Mouse (Mus musculus): ENCODE results near the gene Cnnm1.
"Not testable (repeated sequence)": the region's sequence is repeated elsewhere in the genome, so short reads cannot be mapped to it uniquely, and the experiment has no call there.

Gene Cnnm1

DNA sequence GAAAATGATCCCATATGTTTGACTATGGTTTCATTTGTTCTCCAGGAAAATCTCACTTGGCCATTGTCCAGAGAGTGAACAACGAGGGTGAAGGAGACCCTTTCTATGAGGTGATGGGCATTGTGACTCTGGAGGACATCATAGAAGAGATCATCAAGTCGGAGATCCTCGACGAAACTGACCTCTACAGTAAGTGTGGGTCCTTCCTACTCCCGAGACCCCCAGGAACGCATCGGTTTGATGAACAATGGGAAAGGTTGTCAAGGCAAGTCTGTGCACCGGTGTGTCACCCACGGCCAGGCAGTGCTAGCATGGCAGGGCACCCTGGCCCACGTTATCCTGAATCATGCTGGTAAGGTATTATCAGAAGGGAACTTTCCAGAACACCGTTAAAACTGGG, 24.8 kb downstream of the Cnnm1 start:
- in situ Hi-C loops (cut with MboI, MseI), result no loop called here

DNA sequence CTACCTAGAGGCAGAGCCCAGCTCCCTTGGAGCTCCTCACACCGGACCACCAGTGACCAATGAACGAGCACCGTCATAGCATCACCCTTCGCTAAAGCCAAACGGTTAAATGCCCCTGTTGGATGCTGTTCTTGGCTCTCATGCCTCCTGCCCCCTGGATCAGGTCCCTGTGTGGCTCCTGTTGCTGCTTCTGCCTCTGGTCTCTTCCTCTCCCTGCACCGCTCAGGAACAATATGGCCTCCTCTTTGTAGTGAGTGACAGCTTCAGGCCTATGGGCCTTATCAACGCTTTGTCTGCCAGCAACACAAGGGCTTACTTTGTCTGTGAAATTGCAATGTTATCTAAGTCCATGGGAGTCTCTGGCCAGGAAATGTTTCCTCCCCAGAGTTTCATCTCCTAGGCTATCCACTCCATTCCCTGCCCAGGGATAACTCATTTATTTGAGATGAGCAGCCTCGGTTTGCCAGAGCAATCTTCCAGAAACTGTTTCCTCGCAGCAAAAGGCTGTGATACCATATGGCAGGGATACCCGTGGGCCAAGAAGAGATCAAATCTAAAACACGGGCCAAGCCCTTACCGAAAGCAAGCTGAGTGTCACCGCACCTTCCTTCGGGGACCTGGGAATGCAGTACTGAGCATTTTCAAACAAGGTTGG, 25.5 kb downstream of the Cnnm1 start:
- in situ Hi-C loops (cut with MboI, MseI), result no loop called here

DNA sequence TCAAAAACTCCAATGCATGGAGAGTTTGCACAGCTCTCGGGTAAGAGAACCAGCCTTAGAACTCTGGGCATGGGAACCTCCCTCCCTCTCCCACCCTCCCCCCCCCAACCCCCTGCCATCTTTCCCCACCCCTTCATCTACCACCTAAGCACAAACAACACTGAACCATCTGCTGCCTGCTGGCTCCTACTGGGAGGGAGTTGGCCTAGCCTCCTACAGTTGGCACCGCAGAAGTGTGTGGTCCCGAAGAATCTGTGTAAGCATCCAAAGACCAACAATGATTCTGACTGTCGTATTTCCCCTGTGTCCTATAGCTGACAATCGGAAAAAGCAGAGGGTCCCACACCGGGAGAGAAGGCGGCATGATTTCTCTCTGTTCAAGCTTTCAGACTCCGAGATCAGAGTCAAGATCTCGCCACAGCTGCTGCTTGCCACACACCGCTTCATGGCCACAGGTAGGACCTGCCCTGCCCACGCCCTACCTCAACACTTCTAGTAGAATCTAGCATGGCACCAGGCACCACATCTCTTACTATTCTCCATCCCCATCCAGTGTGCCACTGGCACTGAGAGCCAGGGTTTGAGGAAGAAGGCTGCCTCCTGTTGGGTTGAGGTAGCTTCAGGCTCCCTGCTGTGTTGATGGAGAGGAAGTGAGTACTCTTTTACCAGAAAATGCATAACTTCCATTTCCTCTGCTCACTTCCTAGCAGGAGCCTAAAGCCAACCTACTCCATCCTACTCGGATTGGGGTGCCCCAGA, 27.9 kb downstream of the Cnnm1 start:
- in situ Hi-C loops (cut with MboI, MseI), result no loop called here

DNA sequence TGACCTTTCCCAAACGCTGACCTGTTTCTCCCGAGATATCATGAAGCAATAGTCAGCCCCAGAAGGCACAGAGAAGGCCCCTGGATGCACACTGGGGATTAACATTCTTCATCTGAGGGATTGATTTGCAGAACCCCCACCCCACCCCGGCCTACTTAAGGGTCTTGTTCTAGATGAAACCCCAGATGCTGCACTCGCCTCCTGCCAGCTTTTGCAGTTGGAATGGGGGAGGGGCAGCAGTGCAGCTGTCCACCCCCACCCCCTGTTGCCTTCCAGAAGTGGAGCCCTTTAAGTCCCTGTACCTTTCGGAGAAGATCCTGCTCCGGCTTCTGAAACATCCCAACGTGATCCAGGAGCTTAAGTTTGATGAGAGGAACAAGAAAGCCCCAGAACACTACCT, 29.1 kb downstream of the Cnnm1 start:
- in situ Hi-C loops (cut with MboI, MseI), result no loop called here

DNA sequence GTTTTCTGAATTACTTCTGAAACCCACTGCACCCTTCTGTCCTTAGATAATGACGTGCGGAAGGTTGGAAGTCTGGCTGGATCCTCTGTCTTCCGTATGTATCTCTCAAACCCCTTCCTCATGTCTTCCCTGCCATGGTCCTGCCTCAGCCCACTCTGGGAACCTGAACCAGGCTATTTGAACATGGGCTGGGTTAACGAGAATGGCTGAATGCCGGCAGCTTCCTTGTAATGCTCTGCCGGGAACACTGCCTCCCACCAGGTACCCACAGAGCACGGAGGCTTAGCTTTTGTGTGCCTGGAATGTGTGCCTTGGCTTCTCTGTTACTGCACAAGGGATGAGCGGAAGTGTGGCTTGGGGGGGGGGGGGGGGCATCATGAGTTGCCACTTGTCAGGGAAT, 32.1 kb downstream of the Cnnm1 start:
- in situ Hi-C loops (cut with MboI, MseI), result no loop called here

DNA sequence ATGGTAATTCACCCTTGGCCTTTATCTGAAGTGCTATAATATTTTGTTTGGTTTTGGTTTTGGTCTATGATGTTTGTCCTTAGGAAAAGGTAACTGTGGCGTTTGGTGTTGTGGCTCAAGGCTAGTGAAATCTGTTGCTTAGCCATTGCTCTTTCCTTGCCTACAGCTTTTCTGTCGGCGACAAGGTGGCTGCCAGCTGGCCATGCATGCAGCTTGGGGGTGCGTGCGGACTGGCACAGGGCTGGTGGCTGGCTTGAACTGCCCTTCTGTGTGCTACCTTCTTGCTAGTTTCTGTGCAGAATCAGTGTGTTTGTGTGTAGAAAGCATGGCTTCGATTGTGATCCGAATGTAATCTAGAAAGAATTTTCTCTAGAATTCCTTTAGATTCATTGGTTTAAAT, 32.5 kb downstream of the Cnnm1 start:
- in situ Hi-C loops (cut with MboI, MseI), result no loop called here

DNA sequence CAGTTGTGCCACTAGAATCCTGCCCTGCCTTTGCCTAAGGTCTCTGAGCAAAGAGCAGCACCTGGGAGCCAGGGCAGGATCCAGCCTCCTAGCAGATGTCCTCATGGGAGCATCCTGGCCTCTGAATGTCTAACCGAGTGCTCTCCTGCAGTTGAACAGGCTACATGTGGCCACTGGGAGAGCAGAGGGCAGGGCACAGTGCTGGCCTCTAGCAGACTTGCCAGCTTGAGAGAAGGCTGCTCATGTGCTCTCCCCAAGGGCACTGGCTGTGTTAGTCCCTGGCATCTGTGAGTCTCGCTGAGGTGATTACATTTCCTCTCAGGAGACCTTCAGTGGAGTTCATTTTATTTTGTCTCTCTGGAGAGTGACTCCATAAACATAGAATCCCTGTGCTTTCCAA, 35.4 kb downstream of the Cnnm1 start:
- in situ Hi-C loops (cut with MboI, MseI), result loop anchor here (25.0 kb wide), 1 partner anchor 688 kb away; the partner anchor contains the start of gene Hps1

DNA sequence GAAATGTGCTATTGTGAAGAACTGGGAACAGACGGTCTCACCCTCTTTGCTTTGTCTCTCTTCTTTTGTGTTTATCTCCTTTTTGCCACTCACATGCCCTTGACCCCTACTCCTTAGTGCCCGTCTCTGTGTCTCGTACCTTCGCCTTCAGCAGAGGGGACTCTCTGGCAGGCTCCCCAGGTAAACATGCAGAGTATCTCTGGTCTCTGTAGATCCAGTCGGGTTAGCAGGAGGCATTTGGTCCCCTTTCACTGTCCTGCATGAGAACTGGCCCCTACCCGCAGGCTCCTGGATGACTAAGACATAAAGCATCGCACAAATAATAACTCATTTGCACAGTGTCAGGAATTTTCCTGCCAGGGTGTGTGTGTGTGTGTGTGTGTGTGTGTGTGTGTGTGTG, 35.8 kb downstream of the Cnnm1 start:
- in situ Hi-C loops (cut with MboI, MseI), result loop anchor here (25.0 kb wide), 1 partner anchor 689 kb away; the partner anchor contains the start of gene Hps1

DNA sequence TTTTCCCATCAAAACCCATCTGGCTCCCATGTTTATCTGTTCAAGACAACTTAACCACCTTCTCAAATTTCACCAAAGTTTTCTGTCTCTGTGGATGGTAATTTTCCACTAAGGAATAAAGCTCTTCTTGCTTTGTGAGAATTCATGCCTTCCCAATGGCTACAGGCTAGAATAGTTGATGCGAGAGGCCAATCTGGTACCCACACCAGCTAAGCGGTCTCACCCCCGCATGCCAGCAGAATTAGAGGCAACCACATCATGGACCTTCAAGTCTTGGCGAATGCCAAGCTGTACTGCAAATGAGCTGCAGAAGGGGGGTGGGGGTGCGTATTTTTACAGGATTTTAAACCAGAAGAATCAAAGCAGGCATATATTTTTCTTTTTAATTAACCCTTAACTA, 37.2 kb downstream of the Cnnm1 start:
- in situ Hi-C loops (cut with MboI, MseI), result loop anchor here (25.0 kb wide), 1 partner anchor 690 kb away; the partner anchor contains the start of gene Hps1

DNA sequence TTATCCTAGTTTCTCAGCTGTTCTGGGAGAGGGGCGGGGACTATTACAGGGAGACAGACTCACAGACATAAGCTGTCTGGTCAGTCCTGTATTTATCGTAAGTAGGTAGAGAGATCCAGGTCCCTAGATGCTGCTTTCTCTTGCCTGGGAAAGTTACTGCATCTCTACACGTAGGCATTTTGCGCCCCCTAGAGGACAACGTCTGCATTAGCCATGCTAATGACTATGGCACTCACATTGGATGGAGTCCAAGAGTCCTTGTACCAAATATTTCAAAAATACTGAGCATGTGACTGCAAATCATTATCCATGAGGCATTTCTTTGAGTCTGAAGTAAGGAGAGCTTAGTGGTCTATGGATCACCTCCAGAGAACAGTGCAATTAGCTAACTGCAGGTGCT, 38.7 kb downstream of the Cnnm1 start:
- in situ Hi-C loops (cut with MboI, MseI), result loop anchor here (25.0 kb wide), 1 partner anchor 692 kb away; the partner anchor contains the start of gene Hps1

DNA sequence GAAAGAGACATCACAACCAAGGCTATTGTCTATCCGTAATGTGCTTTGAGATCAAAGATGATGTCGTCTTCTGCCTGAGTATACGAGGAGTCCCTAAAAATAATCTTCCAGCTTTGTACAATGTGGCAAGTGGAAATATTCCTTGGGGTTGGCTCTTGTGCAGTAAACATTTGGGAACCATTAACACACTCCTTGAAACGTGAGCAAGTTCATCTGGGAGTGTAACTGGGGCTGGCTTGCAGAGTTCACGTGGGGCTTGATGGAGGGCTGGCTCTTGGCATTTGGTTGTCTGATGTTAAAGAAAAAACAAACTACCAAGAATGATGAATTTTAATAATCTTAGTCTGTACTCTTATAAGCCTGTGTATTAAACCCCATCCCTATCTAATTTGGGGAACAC, 39.2 kb downstream of the Cnnm1 start:
- in situ Hi-C loops (cut with MboI, MseI), result loop anchor here (25.0 kb wide), 1 partner anchor 692 kb away; the partner anchor contains the start of gene Hps1

DNA sequence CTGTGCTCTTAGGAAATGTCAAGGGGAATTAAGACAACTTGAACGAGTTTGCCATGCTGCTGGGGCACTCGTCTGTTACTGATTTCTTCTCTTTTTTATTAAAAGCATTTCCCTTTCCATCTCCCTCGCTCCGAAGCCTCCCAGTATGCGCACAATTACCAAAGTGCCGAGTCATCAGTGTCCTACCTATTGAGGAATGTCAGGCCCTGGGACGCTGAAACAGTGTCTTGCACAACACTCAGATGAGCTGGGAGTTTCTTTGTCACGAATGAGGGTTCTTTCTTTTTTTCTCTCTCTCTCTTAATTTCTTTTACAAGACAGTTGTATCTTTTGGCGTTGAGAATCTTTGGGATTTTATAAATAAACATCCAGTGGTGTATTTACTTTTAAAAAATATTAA, 40.3 kb downstream of the Cnnm1 start:
- in situ Hi-C loops (cut with MboI, MseI), result loop anchor here (25.0 kb wide), 1 partner anchor 693 kb away; the partner anchor contains the start of gene Hps1

DNA sequence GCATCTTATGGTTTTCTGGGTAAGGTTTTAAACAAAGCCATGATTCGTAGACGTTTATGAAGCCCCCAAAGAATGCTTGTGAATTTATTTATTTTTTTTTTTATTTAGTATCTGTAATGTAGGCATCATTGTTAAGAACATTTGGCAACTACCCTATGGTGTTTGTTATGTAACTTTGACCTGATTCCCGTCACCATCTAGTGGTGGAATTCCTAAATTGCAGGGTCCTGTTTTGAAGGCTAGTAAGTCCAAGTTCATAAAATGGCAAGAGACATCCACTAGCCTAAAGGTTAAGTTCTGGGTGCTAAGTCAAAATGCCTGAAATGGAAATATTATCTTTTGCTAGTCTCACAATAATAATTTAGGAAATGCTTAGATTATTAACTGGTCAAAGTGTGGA, 47.2 kb downstream of the Cnnm1 start:
- in situ Hi-C loops (cut with MboI, MseI), result loop anchor here (25.0 kb wide), 1 partner anchor 700 kb away; the partner anchor contains the start of gene Hps1

DNA sequence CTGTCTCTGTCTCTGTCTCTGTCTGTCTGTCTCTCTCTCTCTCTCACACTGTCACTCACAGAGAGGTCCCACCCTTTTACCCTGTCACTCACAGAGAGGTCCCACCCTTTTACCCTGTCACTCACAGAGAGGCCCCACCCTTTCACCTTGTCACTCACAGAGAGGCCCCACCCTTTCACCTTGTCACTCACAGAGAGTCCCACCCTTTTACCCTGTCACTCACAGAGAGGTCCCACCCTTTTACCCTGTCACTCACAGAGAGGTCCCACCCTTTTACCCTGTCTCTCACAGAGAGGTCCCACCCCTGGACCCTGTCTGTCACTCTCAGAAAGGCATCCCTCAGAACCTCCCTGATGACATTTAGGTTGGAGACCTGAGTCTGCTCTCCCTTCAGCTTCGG, 53.1 kb downstream of the Cnnm1 start:
- in situ Hi-C loops (cut with MboI, MseI), result loop anchor here (5.0 to 25.0 kb wide), 2 partner anchors 134 to 706 kb away; partner anchors contain the start of gene Hps1

DNA sequence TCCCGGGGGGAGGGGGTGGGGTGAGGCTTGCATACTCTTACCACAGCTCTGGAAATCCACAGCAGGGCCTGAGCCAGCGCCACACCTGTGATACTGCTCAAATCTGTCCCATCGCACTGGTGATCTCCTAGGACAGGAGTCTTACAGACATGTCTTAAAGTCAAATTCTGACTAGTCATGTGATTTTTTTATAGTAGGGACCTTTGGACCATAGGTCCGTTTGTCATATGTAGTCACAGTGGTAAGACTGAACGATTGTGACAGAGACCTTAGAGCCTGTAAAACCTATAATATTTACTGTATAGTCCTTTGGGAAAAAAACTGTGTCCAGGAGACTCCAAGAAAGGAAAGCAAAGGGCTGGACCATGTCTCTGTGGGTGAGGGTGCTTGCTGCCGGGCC, 53.6 kb downstream of the Cnnm1 start:
- in situ Hi-C loops (cut with MboI, MseI), result loop anchor here (5.0 to 25.0 kb wide), 2 partner anchors 133 to 707 kb away; partner anchors contain the start of gene Hps1

DNA sequence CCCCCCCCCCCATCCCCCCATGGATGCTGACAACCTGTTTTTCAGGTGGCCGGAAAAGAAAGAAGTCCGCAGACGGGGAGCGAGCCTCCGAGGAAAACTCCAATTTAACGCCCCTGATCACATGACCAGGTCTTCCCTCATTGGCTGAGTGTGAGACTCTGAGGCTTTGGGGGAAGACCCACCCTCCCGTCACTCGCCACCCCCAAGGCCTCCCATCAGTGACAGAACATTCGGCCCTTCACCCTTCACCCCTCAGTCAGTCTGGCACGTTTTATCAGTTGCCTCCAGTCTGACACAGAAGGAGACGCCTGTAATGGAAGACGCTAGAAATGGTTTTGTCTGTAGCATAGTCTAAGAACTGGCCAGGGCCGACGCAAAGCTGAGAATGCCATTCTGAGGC, 54.7 kb downstream of the Cnnm1 start:
- in situ Hi-C loops (cut with MboI, MseI), result loop anchor here (5.0 to 25.0 kb wide), 2 partner anchors 132 to 708 kb away; partner anchors contain the start of gene Hps1

DNA sequence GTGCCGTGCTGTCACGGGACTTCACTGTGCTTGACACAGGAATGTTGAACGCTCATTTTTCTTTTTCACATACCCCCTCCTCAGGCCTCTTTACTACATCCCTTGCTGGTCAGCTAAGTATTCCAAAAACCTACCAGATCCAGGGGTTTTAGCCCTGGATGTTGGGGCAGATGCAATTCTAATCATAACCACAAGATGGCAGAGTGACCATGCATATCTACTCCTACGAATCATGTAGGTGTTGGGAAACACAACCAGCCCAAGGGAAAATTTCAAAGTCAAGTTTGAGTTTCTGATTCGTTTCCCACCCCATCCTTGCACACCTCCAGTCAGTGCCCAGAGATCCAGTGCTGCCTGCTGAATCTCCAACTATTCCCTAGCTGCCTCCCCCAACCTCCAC, 55.6 kb downstream of the Cnnm1 start:
- in situ Hi-C loops (cut with MboI, MseI), result loop anchor here (25.0 kb wide), 1 partner anchor 709 kb away; the partner anchor contains the start of gene Hps1

DNA sequence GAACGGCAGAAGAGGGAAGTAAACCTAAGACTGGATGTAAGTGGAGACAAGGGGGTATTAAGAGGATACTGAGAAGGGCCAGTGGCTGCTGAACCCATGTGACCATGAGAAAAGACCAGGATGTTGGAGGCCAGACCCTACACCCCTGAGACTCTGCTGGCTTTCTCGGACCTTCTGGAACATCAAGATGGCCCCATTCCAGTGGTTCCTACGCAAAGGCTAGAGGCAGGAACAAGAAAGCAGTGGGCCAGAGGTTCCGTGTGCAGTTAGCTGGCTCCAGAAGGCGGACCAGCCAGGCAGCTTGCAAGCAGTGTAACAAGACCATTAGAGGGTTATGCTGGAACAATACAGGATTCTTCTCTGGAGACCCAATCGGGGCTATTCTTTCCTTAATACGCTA, 57.2 kb downstream of the Cnnm1 start:
- in situ Hi-C loops (cut with MboI, MseI), result loop anchor here (25.0 kb wide), 1 partner anchor 710 kb away; the partner anchor contains the start of gene Hps1

DNA sequence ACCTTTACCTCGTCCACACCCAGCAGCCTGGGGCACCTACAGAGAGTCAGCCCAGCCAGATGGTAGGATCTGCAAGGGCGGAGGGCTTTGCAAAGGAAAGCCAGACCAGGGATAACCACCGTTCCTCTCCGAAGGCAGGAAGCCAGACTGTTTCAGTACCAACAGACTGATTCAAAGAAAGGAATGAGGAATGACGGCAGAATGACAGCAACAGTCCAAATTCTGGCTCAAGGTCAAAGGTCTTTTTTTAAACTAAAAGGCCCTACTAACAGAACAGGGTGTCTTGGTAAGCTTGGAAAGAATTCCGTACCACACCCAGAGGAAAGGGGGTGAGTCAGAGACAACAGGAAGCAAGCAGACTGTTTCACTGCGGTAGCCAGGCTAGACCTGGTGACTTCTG, 58.6 kb downstream of the Cnnm1 start:
- in situ Hi-C loops (cut with MboI, MseI), result loop anchor here (25.0 kb wide), 1 partner anchor 712 kb away; the partner anchor contains the start of gene Hps1

DNA sequence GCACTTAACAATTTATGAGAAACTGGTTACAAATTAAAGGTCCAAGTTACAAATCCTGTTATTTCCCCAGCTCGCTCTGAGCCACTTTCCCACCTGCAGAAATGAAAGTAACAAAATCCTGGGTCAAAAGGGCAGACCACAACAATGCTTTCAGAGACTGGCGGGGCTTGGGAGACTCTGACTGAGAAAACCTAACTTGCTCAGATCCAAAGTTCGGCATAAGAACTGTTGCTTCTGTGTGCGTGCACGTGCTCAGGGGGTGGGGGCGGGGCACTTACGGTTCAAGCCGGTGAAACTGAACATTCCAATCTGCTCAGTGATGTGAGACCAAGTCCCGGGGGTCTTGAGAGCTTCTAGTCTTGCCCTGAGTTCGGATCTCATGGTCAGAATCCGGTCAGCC, 62.4 kb downstream of the Cnnm1 start:
- in situ Hi-C loops (cut with MboI, MseI), result no loop called here

DNA sequence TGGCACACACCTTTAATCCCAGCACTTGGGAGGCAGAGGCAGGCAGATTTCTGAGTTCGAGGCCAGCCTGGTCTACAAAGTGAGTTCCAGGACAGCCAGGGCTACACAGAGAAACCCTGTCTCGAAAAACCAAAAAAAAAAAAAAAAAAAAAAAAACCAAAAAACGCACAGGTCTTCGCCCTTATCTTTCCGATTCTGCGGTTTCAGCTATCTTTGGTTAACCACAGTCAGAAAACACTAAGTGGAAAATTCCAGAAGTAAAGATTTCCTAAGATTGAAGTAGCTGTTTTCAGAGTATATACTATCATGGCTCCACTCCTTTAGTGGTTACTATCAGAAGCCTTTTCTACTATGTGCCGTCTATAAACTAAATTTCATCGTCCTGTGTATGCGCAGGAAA, 63.4 kb downstream of the Cnnm1 start:
- in situ Hi-C loops (cut with MboI, MseI), result not testable (repeated sequence)

DNA sequence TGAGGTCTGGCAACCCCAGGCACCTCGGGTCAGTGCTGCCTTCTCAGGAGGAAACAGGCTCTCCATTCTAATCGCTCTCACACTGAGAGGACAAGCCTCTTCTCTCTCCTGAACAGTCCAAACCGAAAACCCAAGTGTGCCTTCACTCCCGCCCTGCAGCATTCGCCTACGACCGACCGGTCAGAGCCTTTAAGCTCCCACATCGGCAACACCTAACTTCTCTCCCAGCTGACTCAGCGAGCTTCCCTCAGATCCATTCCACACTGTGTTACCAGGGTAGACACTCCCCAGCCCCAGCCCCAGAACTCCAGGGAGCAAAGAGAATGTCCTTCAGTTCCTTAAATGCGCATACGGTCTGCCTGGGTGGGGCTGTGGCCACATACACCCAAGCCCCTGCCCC, 65.2 kb downstream of the Cnnm1 start:
- in situ Hi-C loops (cut with MboI, MseI), result no loop called here
